Mouse (Mus musculus) neural tube, embryonic 11.5 days (tissue): ENCODE results near the gene Ccdc61. TPM values are rescaled to one million over a fixed set of nuclear protein-coding genes. Genes with fewer than 3 reads are reported as not detected.

Experiments used
- ATAC-seq: fragments of 200-750 bp; cut with Nextera tagmentation; 2 replicates; pipeline ENCODE4 v1.8.0; 2017; ENCODE audit warnings: moderate number of reproducible peaks, mild to moderate bottlenecking, moderate TSS enrichment, moderate library complexity; ENCODE audit not compliant: insufficient read depth, low FRiP score, low TSS enrichment
- DNase-seq: peaks from one replicate; pipeline ENCODE4 v3.0.0-alpha.2; 2015; ENCODE audit warnings: low spot score
- H3K27ac ChIP-seq: fragments of 300-500 bp; sonication (generic); 2 replicates; pipeline ENCODE4 v1.5.1; 2014; ENCODE audit warnings: low read depth, mild to moderate bottlenecking, low read length
- H3K27me3 ChIP-seq: fragments of 300-500 bp; sonication (generic); 2 replicates; pipeline ENCODE4 v1.6.1; 2014; ENCODE audit warnings: mild to moderate bottlenecking, low read length, mixed read lengths; ENCODE audit not compliant: control insufficient read depth, insufficient read depth
- H3K36me3 ChIP-seq: fragments of 300-500 bp; sonication (generic); 2 replicates; pipeline ENCODE4 v1.6.1; 2014; ENCODE audit warnings: mild to moderate bottlenecking, low read length, moderate library complexity, mixed read lengths; ENCODE audit not compliant: control insufficient read depth, insufficient read depth
- H3K4me1 ChIP-seq: fragments of 300-500 bp; sonication (generic); 2 replicates; pipeline ENCODE4 v1.6.1; 2014; ENCODE audit warnings: low read length, mixed read lengths; ENCODE audit not compliant: control insufficient read depth, insufficient read depth
- H3K4me2 ChIP-seq: fragments of 300-500 bp; sonication (generic); 2 replicates; pipeline ENCODE4 v1.6.1; 2014; ENCODE audit warnings: low read depth, mild to moderate bottlenecking, moderate library complexity
- H3K4me3 ChIP-seq: fragments of 300-500 bp; sonication (generic); 2 replicates; pipeline ENCODE4 v1.5.1; 2014; ENCODE audit warnings: low read depth, low read length
- H3K9ac ChIP-seq: fragments of 300-500 bp; sonication (generic); 2 replicates; pipeline ENCODE4 v1.6.1; 2014; ENCODE audit warnings: mild to moderate bottlenecking, low read length
- H3K9me3 ChIP-seq: fragments of 300-500 bp; sonication (generic); 2 replicates; pipeline ENCODE4 v1.6.1; 2016; ENCODE audit warnings: low read length; ENCODE audit not compliant: control insufficient read depth
- WGBS: fragments of 180-500 bp; shearing (Covaris S2); extraction: QIAGEN DNeasy Blood & Tissue Kit; methylation state at CpG from one replicate; pipeline ENCODE4 v1.1.7; 2014; 5-methylcytosine and 5-hydroxymethylcytosine counted together
- polyA plus RNA-seq: library from polyadenylated mRNA; unstranded; fragments of >200 nt; fragmentation: Nextera tagmentation; extraction: Ambion mirVana; gene quantifications from 2 replicates; pipeline ENCODE4 v1.2.1, GENCODE M21; 2014

Ccdc61 gene
- polyA plus RNA-seq, 1 experiment from 2014 or later: 25.5 TPM

DNA sequence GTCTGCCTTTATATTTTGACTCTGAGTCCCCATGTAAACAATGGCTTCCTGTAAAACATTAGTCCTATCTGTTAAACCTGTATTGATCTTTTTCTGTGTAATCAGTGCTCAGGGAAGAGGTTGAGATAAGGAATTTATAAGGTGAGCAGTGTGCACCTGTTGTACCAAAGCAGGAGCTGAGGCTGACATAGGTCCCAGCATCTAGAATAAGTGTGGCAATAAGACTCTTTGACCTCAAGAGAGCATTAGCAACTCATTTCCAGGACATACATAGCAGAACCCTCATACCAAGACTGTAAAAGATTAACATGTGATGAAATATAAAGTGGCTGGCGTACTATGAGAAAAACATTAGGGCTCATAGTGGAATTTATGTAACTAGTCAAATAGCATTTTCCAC is 61.8 kb downstream of the Ccdc61 start:
- no peaks in the 10 kb centered on the region for H3K4me1 ChIP-seq
- no peak overlapping the region for H3K9ac ChIP-seq
- WGBS: 95% methylated on average over 1 of the region's 1 CpGs
- DNase-seq (no peak), ATAC-seq (no peak)
- H3K27me3 ChIP-seq: no peaks in the 10 kb centered on the region
- H3K36me3 ChIP-seq: no peaks in the 10 kb centered on the region
- H3K9me3 ChIP-seq: no peaks in the 10 kb centered on the region
- no peak overlapping the region for H3K4me2 ChIP-seq
- H3K4me3 ChIP-seq: no peak overlapping the region
- H3K27ac ChIP-seq: no peak overlapping the region

DNA sequence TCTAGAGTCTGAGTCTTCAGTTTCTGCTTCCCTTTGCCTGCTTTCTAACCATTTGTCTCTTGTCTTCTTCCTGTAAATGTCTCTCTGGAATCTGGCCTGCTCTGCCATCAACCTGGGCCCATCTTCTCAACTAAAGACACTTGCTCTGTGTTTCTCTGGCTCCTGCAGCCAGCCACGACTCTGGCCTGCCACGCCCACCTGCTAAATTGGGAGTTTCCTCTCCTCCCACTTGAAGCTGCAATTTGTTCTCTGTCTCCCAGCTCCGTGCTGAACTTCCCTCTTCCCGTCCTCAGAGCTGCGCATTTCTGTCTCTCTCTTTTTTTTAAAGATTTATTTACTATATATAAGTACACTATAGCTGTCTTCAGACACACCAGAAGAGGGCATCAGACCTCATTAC is 65.4 kb downstream of the Ccdc61 start:
- Histone ChIP-seq H3K4me2 (no peak overlapping the region), H3K27me3 (no peaks in the 10 kb centered on the region), H3K4me1 (no peaks in the 10 kb centered on the region), H3K36me3 (no peaks in the 10 kb centered on the region), H3K4me3 (no peak overlapping the region), H3K9me3 (no peaks in the 10 kb centered on the region), H3K27ac (no peak overlapping the region), H3K9ac (no peak overlapping the region)
- WGBS: 32% methylated on average over 5 of the region's 5 CpGs
- no peak for ATAC-seq
- no peak for DNase-seq

DNA sequence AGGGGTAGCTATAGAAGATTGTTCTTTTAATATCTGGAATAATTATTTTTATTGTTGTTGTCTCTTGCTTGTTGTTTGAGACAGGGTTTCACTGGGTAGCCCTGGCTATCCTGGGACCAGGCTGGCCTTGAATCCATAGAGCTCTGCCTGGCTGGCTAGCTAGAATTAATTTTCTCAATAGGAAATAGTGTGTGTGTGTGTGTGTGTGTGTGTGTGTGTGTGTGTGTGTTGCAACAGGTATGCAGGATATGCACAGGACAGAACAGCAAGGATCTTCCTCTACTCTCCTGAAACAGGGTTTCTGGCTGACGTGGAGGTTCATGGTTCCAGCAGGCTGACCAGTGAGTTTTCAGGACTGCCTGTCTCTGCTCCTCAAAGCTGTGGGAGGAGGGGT is 69.0 kb downstream of the Ccdc61 start:
- Histone ChIP-seq H3K27me3 (no peaks in the 10 kb centered on the region), H3K27ac (no peak overlapping the region), H3K9me3 (no peaks in the 10 kb centered on the region), H3K4me1 (no peaks in the 10 kb centered on the region), H3K4me3 (no peak overlapping the region), H3K36me3 (no peaks in the 10 kb centered on the region), H3K9ac (no peak overlapping the region), H3K4me2 (no peak overlapping the region)
- WGBS: 88% methylated on average over 1 of the region's 1 CpGs
- no peak for DNase-seq
- no peak for ATAC-seq

Other genes with a start within 250 kb of the Ccdc61 start
- gene Psg20, start 224.2 kb downstream of the Ccdc61 start, polyA plus RNA-seq: not detected in 2 replicates
- gene Psg22, start 192.3 kb downstream of the Ccdc61 start, polyA plus RNA-seq: not detected in 2 replicates
- gene Psg19, start 111.9 kb downstream of the Ccdc61 start, polyA plus RNA-seq: not detected in 2 replicates
- gene Psg17, start 88.8 kb downstream of the Ccdc61 start, polyA plus RNA-seq: not detected in 2 replicates
- gene Mill2, start 70.4 kb downstream of the Ccdc61 start, polyA plus RNA-seq: not detected in 2 replicates
- gene Pglyrp1, start 39.1 kb downstream of the Ccdc61 start, polyA plus RNA-seq: 1.4 and 2.1 TPM in 2 replicates
- gene Nova2, start 15.5 kb upstream of the Ccdc61 start, polyA plus RNA-seq: 8.2 and 10.0 TPM in 2 replicates
- gene Nanos2, start 77.0 kb upstream of the Ccdc61 start, polyA plus RNA-seq: 0.29 TPM in 1 of 2 replicates, not detected in the other
- gene Mypop, start 80.8 kb upstream of the Ccdc61 start, polyA plus RNA-seq: 4.4 and 4.7 TPM in 2 replicates
- 27.2 and 31.4 TPM in 2 replicates for gene Irf2bp1, start 93.6 kb upstream of the Ccdc61 start, polyA plus RNA-seq
- not detected in 2 replicates for gene Foxa3, start 113.1 kb upstream of the Ccdc61 start, polyA plus RNA-seq
- gene Sympk, start 114.0 kb upstream of the Ccdc61 start, polyA plus RNA-seq: 30.5 and 35.6 TPM in 2 replicates
- gene Rsph6a, start 144.3 kb upstream of the Ccdc61 start, polyA plus RNA-seq: not detected in 2 replicates
- gene Dmwd, start 165.8 kb upstream of the Ccdc61 start, polyA plus RNA-seq: 29.7 and 31.7 TPM in 2 replicates
- 9.4 and 10.2 TPM in 2 replicates for gene Dmpk, start 173.4 kb upstream of the Ccdc61 start, polyA plus RNA-seq
- gene Six5, start 184.2 kb upstream of the Ccdc61 start, polyA plus RNA-seq: 6.3 and 7.4 TPM in 2 replicates
- 1.3 and 1.4 TPM in 2 replicates for gene Gm4969, start 208.0 kb upstream of the Ccdc61 start, polyA plus RNA-seq
- 10.1 and 10.6 TPM in 2 replicates for gene Fbxo46, start 209.4 kb upstream of the Ccdc61 start, polyA plus RNA-seq
- gene Qpctl, start 238.9 kb upstream of the Ccdc61 start, polyA plus RNA-seq: 12.9 and 13.9 TPM in 2 replicates
- 148 and 152 TPM in 2 replicates for gene Snrpd2, start 239.3 kb upstream of the Ccdc61 start, polyA plus RNA-seq